Mouse (Mus musculus): ENCODE measurements around the gene Fry. TPM values are rescaled to one million over a fixed set of nuclear protein-coding genes. Genes with fewer than 3 reads are reported as not detected.

Fry gene
- polyA plus RNA-seq, 1 experiment from 2014 or later: 8.6 TPM

DNA sequence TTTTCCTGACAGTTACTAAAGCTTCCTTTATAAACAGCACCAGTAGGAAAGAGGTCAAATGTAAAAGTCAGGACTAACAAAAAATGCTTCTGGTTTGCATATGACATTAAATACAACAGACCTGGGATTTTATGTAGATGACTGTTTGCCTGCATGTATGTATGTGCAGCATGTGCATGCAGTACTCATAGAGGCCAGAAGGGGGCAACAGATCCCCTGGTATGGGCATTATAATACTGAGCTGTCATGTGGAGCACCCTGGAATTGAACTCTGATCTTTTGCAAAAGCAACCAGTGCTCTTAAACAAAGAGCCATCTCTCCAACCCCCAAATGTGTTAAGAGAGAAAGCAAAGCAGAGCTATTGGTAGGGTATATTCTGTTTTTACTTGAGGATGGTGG lies 296.4 kb downstream of the Fry start:
- Histone ChIP-seq H3K9ac (no peak overlapping the region), H3K9me3 (no peaks in the 10 kb centered on the region), H3K4me3 (replicated peaks) (no peak overlapping the region)

DNA sequence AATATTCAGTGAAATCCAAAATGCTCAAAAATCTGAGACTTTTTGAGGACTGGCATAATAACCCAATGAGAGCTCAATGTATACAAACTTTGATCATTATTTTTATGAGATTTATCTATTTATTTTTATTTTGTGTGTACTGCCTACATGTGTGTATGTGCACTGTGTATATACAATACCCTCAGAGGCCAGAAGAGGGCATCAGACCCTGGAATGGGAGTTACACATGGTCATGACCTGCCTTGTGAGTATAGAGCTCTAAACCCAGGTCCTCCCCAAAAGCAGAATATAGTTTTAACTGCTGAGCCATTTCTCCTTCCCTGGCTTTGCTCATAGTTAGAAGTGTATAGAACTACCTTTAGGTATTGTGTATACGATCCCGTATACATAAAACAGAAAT lies 298.8 kb downstream of the Fry start:
- H3K9ac ChIP-seq: no peak overlapping the region
- no peak overlapping the region for H3K4me3 ChIP-seq (replicated peaks)
- no peak overlapping the region for H3K27ac ChIP-seq
- no peak overlapping the region for H3K4me2 ChIP-seq
- no peaks in the 10 kb centered on the region for H3K4me1 ChIP-seq
- peaks cover 12% of the 10 kb centered on the region for H3K36me3 ChIP-seq
- ATAC-seq (ENCODE audit: insufficient read depth, low FRiP score, low read depth): no peak
- 90% methylated on average over 2 of the region's 2 CpGs for WGBS
- no peaks in the 10 kb centered on the region for H3K9me3 ChIP-seq
- no peaks in the 10 kb centered on the region for H3K27me3 ChIP-seq (replicated peaks)

More for the DNA sequence above, 296.4 kb downstream of the Fry start:
- 0 out of 2 replicates have a peak, but pooled peaks cover under 1% of the 10 kb centered on the region for H3K4me1 ChIP-seq
- ATAC-seq (ENCODE audit: insufficient read depth, low FRiP score, low read depth): no peak
- H3K4me2 ChIP-seq: no peak overlapping the region
- no peaks in the 10 kb centered on the region for H3K27me3 ChIP-seq (replicated peaks)
- H3K27ac ChIP-seq: no peak overlapping the region
- peaks cover 12% of the 10 kb centered on the region for H3K36me3 ChIP-seq

DNA sequence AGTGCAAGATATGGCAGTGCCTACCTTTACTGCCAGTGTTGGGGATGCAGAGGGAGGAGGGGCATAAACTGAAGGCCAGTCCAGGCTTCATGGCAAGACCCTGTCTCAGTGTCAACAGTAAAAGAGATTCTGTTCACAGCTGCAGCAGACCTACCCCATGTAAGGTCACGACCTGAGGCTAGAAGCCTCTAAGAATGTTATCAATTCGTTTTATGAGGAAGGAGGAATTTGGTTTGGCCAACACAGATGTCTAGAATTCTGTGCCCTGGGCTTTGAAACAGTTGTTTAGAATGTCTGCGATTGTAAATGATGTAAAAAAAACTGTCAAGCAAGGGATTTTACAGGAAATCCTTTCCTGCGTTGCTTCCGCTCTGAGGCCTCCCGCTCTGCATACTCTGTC lies 299.6 kb downstream of the Fry start:
- 27% methylated on average over 6 of the region's 6 CpGs for WGBS
- Histone ChIP-seq H3K9ac (no peak overlapping the region), H3K4me1 (no peaks in the 10 kb centered on the region), H3K36me3 (peaks cover 12% of the 10 kb centered on the region), H3K27ac (no peak overlapping the region), H3K4me3 (replicated peaks) (no peak overlapping the region), H3K4me2 (no peak overlapping the region), H3K9me3 (no peaks in the 10 kb centered on the region), H3K27me3 (replicated peaks) (no peaks in the 10 kb centered on the region)
- no peak for ATAC-seq (ENCODE audit: insufficient read depth, low FRiP score, low read depth)

DNA sequence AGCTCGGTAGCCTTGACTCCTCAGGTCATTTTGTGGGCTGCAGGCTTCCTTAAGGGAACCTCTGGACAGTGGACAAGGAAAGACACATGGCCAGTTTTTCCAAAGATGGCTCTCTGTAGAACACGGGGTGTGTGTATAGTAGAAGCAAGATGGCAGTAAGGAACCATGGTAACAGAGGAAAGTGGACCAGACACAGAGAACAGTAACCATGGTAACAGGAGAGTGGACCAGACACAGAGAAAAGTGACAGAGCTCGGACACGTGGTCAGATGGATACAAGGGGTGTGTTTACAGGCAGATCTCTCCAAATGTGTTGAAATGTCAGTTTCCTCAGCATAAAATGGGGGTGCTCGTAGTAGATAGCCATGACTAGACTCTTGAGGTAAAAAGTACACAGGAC lies 306.6 kb downstream of the Fry start:
- WGBS: 79% methylated on average over 5 of the region's 5 CpGs
- ATAC-seq (ENCODE audit: insufficient read depth, low FRiP score, low read depth): no peak
- Histone ChIP-seq H3K9me3 (no peaks in the 10 kb centered on the region), H3K4me3 (replicated peaks) (no peak overlapping the region), H3K27ac (no peak overlapping the region), H3K9ac (no peak overlapping the region), H3K27me3 (replicated peaks) (no peaks in the 10 kb centered on the region), H3K4me2 (no peak overlapping the region), H3K4me1 (no peaks in the 10 kb centered on the region), H3K36me3 (no peaks in the 10 kb centered on the region)

DNA sequence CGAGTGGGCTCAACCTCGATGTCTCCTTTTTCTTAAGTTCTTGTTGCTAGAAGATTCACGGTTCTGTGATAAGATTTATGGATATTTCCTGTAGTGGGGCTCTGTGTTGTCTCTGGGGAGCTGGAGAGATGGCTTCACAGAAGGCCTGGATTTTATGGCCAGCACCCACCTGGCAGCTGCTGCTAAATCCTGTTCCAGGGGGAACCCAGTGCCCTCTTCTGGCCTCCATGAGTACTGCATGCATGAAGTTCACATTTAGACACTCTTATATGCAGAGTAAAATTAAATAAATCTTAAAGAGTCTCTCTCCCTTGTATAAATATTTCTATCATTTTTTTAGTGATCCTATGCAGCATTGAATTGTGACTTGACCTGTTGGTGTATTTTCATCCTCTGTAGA lies 308.1 kb downstream of the Fry start:
- H3K27me3 ChIP-seq (replicated peaks): no peaks in the 10 kb centered on the region
- no peak for ATAC-seq (ENCODE audit: insufficient read depth, low FRiP score, low read depth)
- no peak overlapping the region for H3K9ac ChIP-seq
- no peaks in the 10 kb centered on the region for H3K9me3 ChIP-seq
- no peak overlapping the region for H3K27ac ChIP-seq
- WGBS: 85% methylated on average over 3 of the region's 3 CpGs
- H3K36me3 ChIP-seq: no peaks in the 10 kb centered on the region
- no peak overlapping the region for H3K4me2 ChIP-seq
- no peaks in the 10 kb centered on the region for H3K4me1 ChIP-seq
- H3K4me3 ChIP-seq (replicated peaks): no peak overlapping the region

DNA sequence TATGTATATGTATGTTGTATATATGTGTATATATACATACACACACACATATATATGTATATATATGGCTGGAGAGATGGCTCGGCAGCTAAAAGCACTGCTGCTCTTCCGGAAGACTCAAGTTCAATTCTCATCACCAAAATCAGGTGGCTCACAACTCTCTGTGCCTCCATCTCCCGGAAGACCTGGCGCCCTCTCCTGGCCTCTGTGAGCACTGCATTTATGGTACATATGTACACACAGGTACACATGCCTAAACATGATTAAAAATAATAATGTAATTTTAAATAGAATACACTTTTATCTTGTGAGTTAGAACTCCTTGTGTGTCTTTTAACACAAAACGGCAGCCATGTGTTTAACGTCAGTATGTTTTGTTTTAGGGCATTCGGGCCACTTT lies 312.8 kb downstream of the Fry start:
- H3K9ac ChIP-seq: no peak overlapping the region
- H3K4me3 ChIP-seq (replicated peaks): no peak overlapping the region
- H3K27me3 ChIP-seq (replicated peaks): no peaks in the 10 kb centered on the region
- H3K4me1 ChIP-seq: no peaks in the 10 kb centered on the region
- no peaks in the 10 kb centered on the region for H3K9me3 ChIP-seq
- no peak overlapping the region for H3K4me2 ChIP-seq
- 91% methylated on average over 7 of the region's 7 CpGs for WGBS
- 0 out of 2 replicates have a peak, but pooled peaks cover 5% of the 10 kb centered on the region for H3K36me3 ChIP-seq
- H3K27ac ChIP-seq: no peak overlapping the region
- ATAC-seq (ENCODE audit: insufficient read depth, low FRiP score, low read depth): no peak

DNA sequence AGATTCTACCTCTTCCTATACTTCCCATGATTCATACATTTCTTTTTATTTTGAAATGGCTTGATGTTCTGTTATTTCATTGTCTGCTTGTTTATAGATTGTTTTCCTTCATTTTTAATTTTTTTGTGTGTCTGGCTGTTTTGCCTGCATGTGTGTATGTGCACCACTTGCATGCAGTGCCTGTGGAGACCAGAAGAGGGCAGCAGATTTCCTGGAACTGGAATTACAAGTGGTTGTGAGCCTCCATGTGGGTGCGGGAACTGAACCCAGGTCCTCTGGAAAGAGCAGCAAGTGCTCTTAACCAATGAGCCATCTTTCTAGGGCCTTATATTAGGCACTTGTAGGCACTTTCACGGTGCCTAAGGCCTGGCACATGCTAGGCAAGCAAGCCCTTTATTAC lies 314.5 kb downstream of the Fry start:
- no peak overlapping the region for H3K9ac ChIP-seq
- no peaks in the 10 kb centered on the region for H3K4me1 ChIP-seq
- 0 out of 2 replicates have a peak, but pooled peaks cover 5% of the 10 kb centered on the region for H3K36me3 ChIP-seq
- no peak for ATAC-seq (ENCODE audit: insufficient read depth, low FRiP score, low read depth)
- WGBS: 93% methylated on average over 2 of the region's 2 CpGs
- no peak overlapping the region for H3K4me3 ChIP-seq (replicated peaks)
- H3K27me3 ChIP-seq (replicated peaks): no peaks in the 10 kb centered on the region
- H3K9me3 ChIP-seq: no peaks in the 10 kb centered on the region
- H3K4me2 ChIP-seq: no peak overlapping the region
- no peak overlapping the region for H3K27ac ChIP-seq

DNA sequence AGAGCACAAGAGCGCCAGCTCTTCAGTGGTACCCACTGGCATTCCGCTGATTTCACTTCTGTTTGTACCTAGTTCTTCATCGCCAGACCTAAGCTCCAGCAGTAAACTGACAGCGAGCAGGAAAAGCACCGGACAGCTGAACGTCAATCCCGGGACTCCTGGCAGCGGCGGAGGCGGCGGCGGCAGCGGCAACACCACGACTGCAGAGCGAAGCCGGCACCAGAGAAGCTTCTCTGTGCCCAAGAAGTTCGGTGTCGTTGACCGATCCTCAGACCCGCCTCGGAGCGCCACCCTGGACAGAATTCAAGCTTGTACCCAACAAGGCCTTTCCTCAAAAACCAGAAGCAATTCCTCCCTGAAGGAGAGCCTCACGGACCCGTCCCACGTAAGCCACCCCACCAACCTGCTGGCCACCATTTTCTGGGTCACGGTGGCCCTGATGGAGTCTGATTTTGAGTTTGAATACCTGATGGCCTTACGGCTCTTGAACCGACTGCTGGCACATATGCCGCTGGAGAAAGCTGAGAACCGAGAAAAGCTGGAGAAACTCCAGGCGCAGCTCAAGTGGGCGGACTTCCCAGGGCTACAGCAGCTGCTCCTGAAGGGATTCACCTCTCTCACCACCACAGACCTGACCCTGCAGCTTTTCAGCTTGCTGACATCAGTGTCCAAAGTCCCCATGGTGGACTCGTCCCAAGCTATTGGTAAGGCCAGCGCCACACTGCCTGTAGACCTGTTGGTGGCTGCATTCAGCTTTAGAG lies 318.4 kb downstream of the Fry start:
- no peak overlapping the region for H3K27ac ChIP-seq
- H3K4me2 ChIP-seq: peak overlapping the region; percentile 48
- H3K27me3 ChIP-seq (replicated peaks): no peaks in the 10 kb centered on the region
- H3K4me1 ChIP-seq: no peaks in the 10 kb centered on the region
- WGBS: 34% methylated on average over 34 of the region's 34 CpGs
- H3K9ac ChIP-seq: no peak overlapping the region
- peak overlapping the region; percentile 24 for H3K4me3 ChIP-seq (replicated peaks)
- H3K9me3 ChIP-seq: no peaks in the 10 kb centered on the region
- ATAC-seq (ENCODE audit: insufficient read depth, low FRiP score, low read depth): peak; percentile 27; the same call in 1 of the 2 replicates
- 0 out of 2 replicates have a peak, but pooled peaks cover 5% of the 10 kb centered on the region for H3K36me3 ChIP-seq

DNA sequence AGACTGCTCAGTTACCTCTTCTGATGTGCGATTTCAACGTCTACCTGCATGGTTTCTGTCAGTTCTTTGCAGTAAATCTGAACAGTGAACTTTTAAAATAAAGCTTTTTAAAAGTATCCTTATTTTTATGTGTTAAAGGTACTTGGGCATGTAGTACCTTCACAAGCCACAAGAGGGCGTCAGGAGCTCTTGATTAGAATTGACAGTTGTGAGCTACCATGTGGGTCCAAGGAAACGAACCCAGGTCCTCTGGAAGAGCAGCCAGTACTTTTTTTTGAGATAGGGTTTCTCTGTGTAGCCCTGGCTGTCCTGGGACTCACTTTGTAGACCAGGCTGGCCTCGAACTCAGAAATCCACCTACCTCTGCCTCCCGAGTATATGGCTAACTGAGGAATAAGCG lies 323.2 kb downstream of the Fry start:
- H3K4me2 ChIP-seq: no peak overlapping the region
- H3K9me3 ChIP-seq: no peaks in the 10 kb centered on the region
- 40% methylated on average over 7 of the region's 7 CpGs for WGBS
- H3K4me3 ChIP-seq (replicated peaks): no peak overlapping the region
- ATAC-seq (ENCODE audit: insufficient read depth, low FRiP score, low read depth): no peak
- no peaks in the 10 kb centered on the region for H3K4me1 ChIP-seq
- H3K27ac ChIP-seq: no peak overlapping the region
- H3K9ac ChIP-seq: no peak overlapping the region
- H3K36me3 ChIP-seq: 0 out of 2 replicates have a peak, but pooled peaks cover 3% of the 10 kb centered on the region
- no peaks in the 10 kb centered on the region for H3K27me3 ChIP-seq (replicated peaks)

DNA sequence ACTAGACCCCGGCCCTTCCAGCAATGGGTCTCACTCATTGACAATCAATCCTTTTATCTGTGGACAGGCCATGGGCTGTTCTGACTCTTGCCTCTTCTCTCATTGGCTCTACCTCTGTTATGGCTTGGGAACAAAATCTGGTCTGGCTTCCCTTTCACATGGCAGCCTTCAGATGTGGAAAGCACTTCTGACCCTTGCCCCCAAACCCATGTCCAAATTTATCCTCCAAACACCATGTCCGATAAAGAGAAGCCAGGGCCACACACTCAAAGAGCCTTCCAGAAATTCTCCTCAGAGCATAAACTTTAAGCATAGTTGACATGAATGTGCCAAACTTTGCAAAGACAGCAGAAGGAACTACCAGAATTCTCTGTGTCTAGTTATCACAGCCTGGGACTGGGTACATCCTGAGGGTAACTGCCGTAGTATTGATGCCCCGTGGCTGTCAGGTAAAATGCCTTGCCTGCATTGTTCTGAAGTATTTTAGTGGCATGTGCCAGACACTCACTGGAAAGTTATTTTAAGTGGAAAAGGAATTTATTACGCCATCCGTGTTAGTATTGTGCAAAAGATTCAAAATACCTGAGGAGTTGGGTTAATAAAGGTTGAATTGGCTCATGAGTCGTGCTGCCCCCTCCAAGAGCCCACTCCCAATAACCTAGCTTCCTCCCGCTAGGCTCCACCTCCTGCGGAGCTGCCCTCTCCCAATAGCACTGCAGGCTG lies 333.0 kb downstream of the Fry start:
- Histone ChIP-seq H3K4me2 (no peak overlapping the region), H3K36me3 (0 out of 2 replicates have a peak, but pooled peaks cover 8% of the 10 kb centered on the region), H3K27ac (no peak overlapping the region), H3K9ac (no peak overlapping the region), H3K27me3 (replicated peaks) (no peaks in the 10 kb centered on the region), H3K4me1 (no peaks in the 10 kb centered on the region), H3K4me3 (replicated peaks) (no peak overlapping the region), H3K9me3 (no peaks in the 10 kb centered on the region)
- no peak for ATAC-seq (ENCODE audit: insufficient read depth, low FRiP score, low read depth)
- 79% methylated on average over 9 of the region's 9 CpGs for WGBS

DNA sequence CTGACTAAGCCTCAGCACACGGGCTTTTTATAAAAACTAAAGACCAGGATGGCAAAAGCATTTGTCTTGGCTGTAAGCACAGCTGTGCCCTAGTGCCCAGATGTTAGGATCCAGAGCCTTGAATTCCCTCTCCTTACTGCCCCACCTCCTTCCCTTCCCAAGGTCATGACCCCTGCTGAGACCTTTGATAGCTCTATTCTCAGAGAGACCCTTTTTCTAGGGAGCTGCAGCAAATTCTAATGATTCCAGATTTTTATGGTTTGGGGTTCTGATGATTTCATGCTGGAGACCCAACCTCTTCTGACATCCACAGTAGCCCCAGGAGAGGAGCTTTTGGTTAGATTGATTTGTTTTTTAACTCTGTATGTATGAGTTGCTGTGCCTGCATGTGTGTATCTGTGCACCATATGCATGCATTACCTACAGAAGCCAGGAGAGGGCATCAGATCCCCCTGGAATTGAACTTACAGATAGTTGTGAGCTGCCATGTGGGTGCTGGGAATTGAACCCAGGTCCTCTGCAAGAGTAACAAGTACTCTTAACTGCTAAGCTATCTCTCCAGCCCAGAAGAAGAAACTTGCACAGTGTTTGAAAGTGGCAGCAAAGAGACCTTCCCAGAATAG lies 333.7 kb downstream of the Fry start:
- no peaks in the 10 kb centered on the region for H3K27me3 ChIP-seq (replicated peaks)
- H3K27ac ChIP-seq: no peak overlapping the region
- H3K9me3 ChIP-seq: no peaks in the 10 kb centered on the region
- H3K4me3 ChIP-seq (replicated peaks): no peak overlapping the region
- 33% methylated on average over 1 of the region's 1 CpGs for WGBS
- H3K36me3 ChIP-seq: 0 out of 2 replicates have a peak, but pooled peaks cover 8% of the 10 kb centered on the region
- H3K4me2 ChIP-seq: no peak overlapping the region
- no peak overlapping the region for H3K9ac ChIP-seq
- ATAC-seq (ENCODE audit: insufficient read depth, low FRiP score, low read depth): no peak
- no peaks in the 10 kb centered on the region for H3K4me1 ChIP-seq

DNA sequence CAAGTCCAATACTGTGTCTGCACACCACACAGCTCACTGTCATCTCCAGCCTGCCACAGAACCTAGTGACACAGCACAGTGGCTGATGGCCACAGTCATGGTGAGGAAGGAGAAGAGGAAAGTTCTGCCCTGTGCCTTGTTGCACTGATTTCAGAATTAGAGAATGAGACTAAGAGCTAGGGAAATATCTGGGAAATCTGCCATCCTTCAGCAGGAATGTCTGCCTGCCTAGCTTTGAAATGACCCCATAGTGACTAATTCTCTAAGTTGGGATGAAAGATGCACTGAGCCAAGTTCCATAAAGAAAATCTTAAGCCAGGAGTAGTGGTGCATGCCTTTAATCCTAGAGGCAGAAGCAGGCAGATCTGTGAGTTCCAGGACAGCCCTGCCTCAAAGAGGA lies 334.2 kb downstream of the Fry start:
- H3K4me2 ChIP-seq: no peak overlapping the region
- 0 out of 2 replicates have a peak, but pooled peaks cover 8% of the 10 kb centered on the region for H3K36me3 ChIP-seq
- H3K27ac ChIP-seq: no peak overlapping the region
- H3K4me1 ChIP-seq: no peaks in the 10 kb centered on the region
- no peaks in the 10 kb centered on the region for H3K9me3 ChIP-seq
- ATAC-seq (ENCODE audit: insufficient read depth, low FRiP score, low read depth): no peak
- no peak overlapping the region for H3K4me3 ChIP-seq (replicated peaks)
- H3K27me3 ChIP-seq (replicated peaks): no peaks in the 10 kb centered on the region
- no peak overlapping the region for H3K9ac ChIP-seq

All from stomach, embryonic 15.5 days (tissue).